Mouse (Mus musculus): ENCODE data around the gene Ppp1r3g. TPM values are rescaled to one million over a fixed set of nuclear protein-coding genes. Genes with fewer than 3 reads are reported as not detected.
"Not testable (repeated sequence)": the region's sequence is repeated elsewhere in the genome, so short reads cannot be mapped to it uniquely, and the experiment has no call there.

Gene Ppp1r3g
- polyA plus RNA-seq, 1 experiment from 2014 or later: 2.9 TPM

- Histone ChIP-seq H3K9ac (ENCODE audit: low read length) (no peak overlapping the region), H3K9me3 (ENCODE audit: control insufficient read depth, low read length) (no peaks in the 10 kb centered on the region), H3K27ac (ENCODE audit: low read depth, low read length) (no peak overlapping the region), H3K4me3 (ENCODE audit: low read depth, low read length) (no peak overlapping the region), H3K27me3 (ENCODE audit: control insufficient read depth, insufficient read depth, low read length) (no peaks in the 10 kb centered on the region), H3K4me2 (ENCODE audit: low read depth, low read length, severe bottlenecking) (no peak overlapping the region), H3K36me3 (ENCODE audit: control insufficient read depth, insufficient read depth, low read length) (no peaks in the 10 kb centered on the region), H3K4me1 (replicated peaks; ENCODE audit: control insufficient read depth, insufficient read depth, low read length) (no peaks in the 10 kb centered on the region)
- DNase-seq (ENCODE audit: low spot score) (no peak), ATAC-seq (replicated peaks; ENCODE audit: low FRiP score) (no peak)
- WGBS: 64% methylated on average over 4 of the region's 4 CpGs
Measured at GRCm38 (mm10) chr13:35980471-35980870, 21.8 kb downstream of the Ppp1r3g start.

- H3K9ac ChIP-seq (ENCODE audit: low read length): no peak overlapping the region
- H3K27me3 ChIP-seq (ENCODE audit: control insufficient read depth, insufficient read depth, low read length): no peaks in the 10 kb centered on the region
- 89% methylated on average over 6 of the region's 6 CpGs for whole genome bisulfite sequencing
- no peaks in the 10 kb centered on the region for H3K36me3 ChIP-seq (ENCODE audit: control insufficient read depth, insufficient read depth, low read length)
- no peak overlapping the region for H3K27ac ChIP-seq (ENCODE audit: low read depth, low read length)
- no peak overlapping the region for H3K4me3 ChIP-seq (ENCODE audit: low read depth, low read length)
- no peaks in the 10 kb centered on the region for H3K9me3 ChIP-seq (ENCODE audit: control insufficient read depth, low read length)
- no peak overlapping the region for H3K4me2 ChIP-seq (ENCODE audit: low read depth, low read length, severe bottlenecking)
- DNase-seq (ENCODE audit: low spot score): no peak
- ATAC-seq (replicated peaks; ENCODE audit: low FRiP score): no peak
- H3K4me1 ChIP-seq (replicated peaks; ENCODE audit: control insufficient read depth, insufficient read depth, low read length): 0 out of 2 replicates have a peak, but pooled peaks cover 2% of the 10 kb centered on the region
Measured at GRCm38 (mm10) chr13:35982985-35983384, 24.3 kb downstream of the Ppp1r3g start.

GRCm38 (mm10) chr13:35989329-35989728 is 30.7 kb downstream of the Ppp1r3g start:
- ATAC-seq (replicated peaks; ENCODE audit: low FRiP score) (0 out of 2 replicates have a peak, but pooled peaks have one; percentile 30), DNase-seq (ENCODE audit: low spot score) (no peak)
- Histone ChIP-seq H3K27me3 (ENCODE audit: control insufficient read depth, insufficient read depth, low read length) (no peaks in the 10 kb centered on the region), H3K4me3 (ENCODE audit: low read depth, low read length) (no peak overlapping the region), H3K36me3 (ENCODE audit: control insufficient read depth, insufficient read depth, low read length) (no peaks in the 10 kb centered on the region), H3K4me1 (replicated peaks; ENCODE audit: control insufficient read depth, insufficient read depth, low read length) (0 out of 2 replicates have a peak, but pooled peaks cover 4% of the 10 kb centered on the region), H3K27ac (ENCODE audit: low read depth, low read length) (no peak overlapping the region), H3K4me2 (ENCODE audit: low read depth, low read length, severe bottlenecking) (no peak overlapping the region), H3K9ac (ENCODE audit: low read length) (no peak overlapping the region), H3K9me3 (ENCODE audit: control insufficient read depth, low read length) (no peaks in the 10 kb centered on the region)
- 44% methylated on average over 3 of the region's 3 CpGs for WGBS

- H3K4me3 ChIP-seq (ENCODE audit: low read depth, low read length); H3K27me3 ChIP-seq (ENCODE audit: control insufficient read depth, insufficient read depth, low read length); H3K4me2 ChIP-seq (ENCODE audit: low read depth, low read length, severe bottlenecking); H3K36me3 ChIP-seq (ENCODE audit: control insufficient read depth, insufficient read depth, low read length); H3K9me3 ChIP-seq (ENCODE audit: control insufficient read depth, low read length); H3K4me1 ChIP-seq (replicated peaks; ENCODE audit: control insufficient read depth, insufficient read depth, low read length); ATAC-seq (replicated peaks; ENCODE audit: low FRiP score); H3K9ac ChIP-seq (ENCODE audit: low read length); H3K27ac ChIP-seq (ENCODE audit: low read depth, low read length); DNase-seq (ENCODE audit: low spot score): not testable (repeated sequence)
- WGBS: 95% methylated on average over 16 of the region's 21 CpGs
Measured at GRCm38 (mm10) chr13:35991185-35991584, 32.5 kb downstream of the Ppp1r3g start.

- Histone ChIP-seq H3K27me3 (ENCODE audit: control insufficient read depth, insufficient read depth, low read length) (no peaks in the 10 kb centered on the region), H3K9me3 (ENCODE audit: control insufficient read depth, low read length) (no peaks in the 10 kb centered on the region), H3K36me3 (ENCODE audit: control insufficient read depth, insufficient read depth, low read length) (no peaks in the 10 kb centered on the region), H3K4me2 (ENCODE audit: low read depth, low read length, severe bottlenecking) (no peak overlapping the region), H3K9ac (ENCODE audit: low read length) (no peak overlapping the region), H3K4me1 (replicated peaks; ENCODE audit: control insufficient read depth, insufficient read depth, low read length) (0 out of 2 replicates have a peak, but pooled peaks cover 2% of the 10 kb centered on the region), H3K27ac (ENCODE audit: low read depth, low read length) (no peak overlapping the region), H3K4me3 (ENCODE audit: low read depth, low read length) (no peak overlapping the region)
- ATAC-seq (replicated peaks; ENCODE audit: low FRiP score): no peak
- DNase-seq (ENCODE audit: low spot score): no peak
- 89% methylated on average over 8 of the region's 8 CpGs for WGBS
Measured at GRCm38 (mm10) chr13:35994067-35994466, 35.4 kb downstream of the Ppp1r3g start.

- Histone ChIP-seq H3K4me1 (replicated peaks; ENCODE audit: control insufficient read depth, insufficient read depth, low read length) (no peaks in the 10 kb centered on the region), H3K4me2 (ENCODE audit: low read depth, low read length, severe bottlenecking) (no peak overlapping the region), H3K27ac (ENCODE audit: low read depth, low read length) (no peak overlapping the region), H3K9me3 (ENCODE audit: control insufficient read depth, low read length) (no peaks in the 10 kb centered on the region), H3K4me3 (ENCODE audit: low read depth, low read length) (no peak overlapping the region), H3K27me3 (ENCODE audit: control insufficient read depth, insufficient read depth, low read length) (no peaks in the 10 kb centered on the region), H3K9ac (ENCODE audit: low read length) (no peak overlapping the region), H3K36me3 (ENCODE audit: control insufficient read depth, insufficient read depth, low read length) (no peaks in the 10 kb centered on the region)
- DNase-seq (ENCODE audit: low spot score): no peak
- WGBS: 63% methylated on average over 3 of the region's 3 CpGs
- ATAC-seq (replicated peaks; ENCODE audit: low FRiP score): no peak
Measured at GRCm38 (mm10) chr13:35995231-35995630, 36.6 kb downstream of the Ppp1r3g start.

GRCm38 (mm10) chr13:35995696-35996426 is 37.2 kb downstream of the Ppp1r3g start:
- H3K27ac ChIP-seq (ENCODE audit: low read depth, low read length): no peak overlapping the region
- no peaks in the 10 kb centered on the region for H3K9me3 ChIP-seq (ENCODE audit: control insufficient read depth, low read length)
- no peaks in the 10 kb centered on the region for H3K27me3 ChIP-seq (ENCODE audit: control insufficient read depth, insufficient read depth, low read length)
- H3K36me3 ChIP-seq (ENCODE audit: control insufficient read depth, insufficient read depth, low read length): no peaks in the 10 kb centered on the region
- ATAC-seq (replicated peaks; ENCODE audit: low FRiP score): no peak
- H3K4me1 ChIP-seq (replicated peaks; ENCODE audit: control insufficient read depth, insufficient read depth, low read length): no peaks in the 10 kb centered on the region
- no peak overlapping the region for H3K4me2 ChIP-seq (ENCODE audit: low read depth, low read length, severe bottlenecking)
- 47% methylated on average over 2 of the region's 2 CpGs for WGBS
- no peak overlapping the region for H3K9ac ChIP-seq (ENCODE audit: low read length)
- H3K4me3 ChIP-seq (ENCODE audit: low read depth, low read length): no peak overlapping the region
- no peak for DNase-seq (ENCODE audit: low spot score)

GRCm38 (mm10) chr13:35997606-35998005 is 39.0 kb downstream of the Ppp1r3g start:
- 87% methylated on average over 4 of the region's 4 CpGs for WGBS
- no peak overlapping the region for H3K9ac ChIP-seq (ENCODE audit: low read length)
- no peak overlapping the region for H3K4me2 ChIP-seq (ENCODE audit: low read depth, low read length, severe bottlenecking)

GRCm38 (mm10) chr13:36000798-36001197 is 42.2 kb downstream of the Ppp1r3g start:
- Histone ChIP-seq H3K4me3 (ENCODE audit: low read depth, low read length) (no peak overlapping the region), H3K27me3 (ENCODE audit: control insufficient read depth, insufficient read depth, low read length) (no peaks in the 10 kb centered on the region), H3K4me2 (ENCODE audit: low read depth, low read length, severe bottlenecking) (no peak overlapping the region), H3K9ac (ENCODE audit: low read length) (no peak overlapping the region), H3K9me3 (ENCODE audit: control insufficient read depth, low read length) (no peaks in the 10 kb centered on the region), H3K4me1 (replicated peaks; ENCODE audit: control insufficient read depth, insufficient read depth, low read length) (no peaks in the 10 kb centered on the region), H3K36me3 (ENCODE audit: control insufficient read depth, insufficient read depth, low read length) (no peaks in the 10 kb centered on the region), H3K27ac (ENCODE audit: low read depth, low read length) (no peak overlapping the region)
- WGBS: 83% methylated on average over 1 of the region's 1 CpGs
- DNase-seq (ENCODE audit: low spot score): no peak
- ATAC-seq (replicated peaks; ENCODE audit: low FRiP score): no peak

More at GRCm38 (mm10) chr13:35997606-35998005, 39.0 kb downstream of the Ppp1r3g start:
- DNase-seq (ENCODE audit: low spot score) (no peak), ATAC-seq (replicated peaks; ENCODE audit: low FRiP score) (no peak)
- Histone ChIP-seq H3K36me3 (ENCODE audit: control insufficient read depth, insufficient read depth, low read length) (no peaks in the 10 kb centered on the region), H3K4me3 (ENCODE audit: low read depth, low read length) (no peak overlapping the region), H3K9me3 (ENCODE audit: control insufficient read depth, low read length) (no peaks in the 10 kb centered on the region), H3K4me1 (replicated peaks; ENCODE audit: control insufficient read depth, insufficient read depth, low read length) (no peaks in the 10 kb centered on the region), H3K27me3 (ENCODE audit: control insufficient read depth, insufficient read depth, low read length) (no peaks in the 10 kb centered on the region), H3K27ac (ENCODE audit: low read depth, low read length) (no peak overlapping the region)
